Mouse (Mus musculus) c-Kit-positive CD71-positive TER-119-positive erythroid progenitor cells, embryonic 14.5 days (primary cell): Measurements from ENCODE around the gene H2-Oa.

ENCODE experiments used
- DNase-seq: peaks from one replicate; pipeline ENCODE4 v3.0.0-alpha.2; 2013; ENCODE audit warnings: low spot score

Gene H2-Oa

DNA sequence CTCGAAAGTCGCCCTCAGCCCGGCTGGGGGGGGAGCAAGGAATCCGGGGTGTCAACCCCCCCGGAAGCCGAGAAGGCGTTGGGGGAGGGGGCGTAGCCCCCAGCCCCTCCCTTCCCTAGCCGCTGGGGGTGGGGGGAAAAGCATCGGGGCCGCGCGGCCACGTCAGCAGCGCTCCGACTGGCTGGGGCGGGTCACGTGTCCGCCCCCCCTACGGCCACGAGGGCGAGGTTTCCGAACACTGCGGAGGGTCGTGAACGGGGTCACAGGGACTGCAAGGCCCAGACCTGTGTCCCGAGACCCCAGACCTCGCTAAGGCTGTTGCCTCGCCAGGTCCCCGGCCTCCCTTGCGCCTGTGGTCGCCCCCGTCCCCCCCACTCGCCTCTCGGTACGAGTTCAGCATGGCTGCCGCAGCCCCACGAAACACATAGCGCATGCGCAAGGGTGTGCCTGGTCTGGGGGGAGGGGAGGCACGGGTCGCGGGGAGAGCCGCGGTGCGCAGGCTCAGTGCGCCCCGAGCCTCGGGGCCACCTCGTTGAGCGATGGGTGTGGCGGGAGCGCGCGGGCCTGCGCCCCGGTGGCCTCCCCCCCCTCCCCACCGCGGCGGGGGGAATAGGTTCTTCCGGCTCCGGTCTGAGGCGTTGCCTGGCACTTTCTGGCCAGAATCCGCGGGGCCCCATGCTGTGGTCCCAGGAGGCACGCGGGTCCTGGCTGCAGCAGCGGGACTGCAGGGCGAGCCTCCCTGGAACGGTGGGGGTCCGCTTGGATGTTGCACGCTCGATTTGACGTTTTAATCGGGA is 30.2 kb downstream of the H2-Oa start, which contains the start of gene Brd2:
Gene Brd2, minus strand, starts transcription at position 447 of the 797 bp plus-strand sequence.
- DNase-seq: peak; percentile 95

DNA sequence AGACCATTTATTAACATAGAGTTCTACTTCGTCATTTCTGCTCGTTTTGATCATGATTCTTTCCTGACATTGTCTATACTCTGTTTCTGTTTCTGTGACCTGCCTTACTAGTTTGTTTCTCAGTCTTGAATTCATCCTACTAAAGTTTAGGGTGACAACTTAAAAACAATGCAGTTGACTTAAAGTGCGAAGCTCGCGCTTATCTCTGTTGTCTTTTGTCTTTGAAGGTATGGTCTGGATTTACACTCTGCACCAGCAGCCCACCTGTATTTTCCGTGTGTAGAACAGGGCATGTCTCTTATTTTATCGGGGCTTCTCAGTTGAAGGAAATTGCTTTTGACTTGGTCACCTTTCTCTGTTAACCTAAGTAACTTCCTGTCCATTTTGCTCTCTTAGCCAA is 31.0 kb downstream of the H2-Oa start:
- DNase-seq: no peak

DNA sequence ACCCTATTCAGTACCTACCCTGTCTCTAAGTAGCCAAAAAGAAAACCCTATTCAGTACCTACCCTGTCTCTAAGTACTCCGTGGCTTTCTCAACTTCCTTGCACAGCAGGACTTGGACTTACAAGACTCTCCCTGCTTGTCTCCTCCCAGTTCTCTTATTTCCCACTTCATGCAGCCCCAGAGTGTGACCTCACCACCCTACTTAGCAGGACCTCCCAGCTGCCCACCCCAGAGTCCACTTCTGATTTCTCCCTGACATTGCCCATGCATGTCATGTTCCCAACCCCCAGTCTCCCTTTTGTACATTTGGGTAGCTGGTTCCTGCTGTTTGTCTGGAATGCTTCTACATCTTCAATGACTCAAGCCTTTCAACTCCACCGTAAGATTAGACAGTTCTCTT is 31.4 kb downstream of the H2-Oa start:
- no peak for DNase-seq

DNA sequence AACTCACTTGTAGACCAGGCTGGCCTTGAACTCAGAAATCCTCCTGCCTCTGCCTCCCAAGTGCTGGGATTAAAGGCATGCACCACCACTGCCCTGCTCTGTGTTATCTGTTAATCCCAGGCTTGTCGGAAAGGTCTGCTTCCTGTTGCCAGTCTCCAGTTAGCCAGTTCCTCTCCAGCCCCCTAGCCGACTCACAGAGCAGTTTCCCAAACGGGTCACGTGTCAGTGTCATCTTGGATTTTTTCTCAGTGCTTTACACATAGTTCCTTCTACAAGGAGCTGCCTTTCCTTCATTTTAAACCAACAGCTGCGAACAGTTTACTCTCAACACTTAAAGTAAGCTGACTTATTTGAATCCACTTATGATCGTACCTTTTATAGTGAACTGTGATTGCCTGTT is 32.5 kb downstream of the H2-Oa start:
- no peak for DNase-seq

DNA sequence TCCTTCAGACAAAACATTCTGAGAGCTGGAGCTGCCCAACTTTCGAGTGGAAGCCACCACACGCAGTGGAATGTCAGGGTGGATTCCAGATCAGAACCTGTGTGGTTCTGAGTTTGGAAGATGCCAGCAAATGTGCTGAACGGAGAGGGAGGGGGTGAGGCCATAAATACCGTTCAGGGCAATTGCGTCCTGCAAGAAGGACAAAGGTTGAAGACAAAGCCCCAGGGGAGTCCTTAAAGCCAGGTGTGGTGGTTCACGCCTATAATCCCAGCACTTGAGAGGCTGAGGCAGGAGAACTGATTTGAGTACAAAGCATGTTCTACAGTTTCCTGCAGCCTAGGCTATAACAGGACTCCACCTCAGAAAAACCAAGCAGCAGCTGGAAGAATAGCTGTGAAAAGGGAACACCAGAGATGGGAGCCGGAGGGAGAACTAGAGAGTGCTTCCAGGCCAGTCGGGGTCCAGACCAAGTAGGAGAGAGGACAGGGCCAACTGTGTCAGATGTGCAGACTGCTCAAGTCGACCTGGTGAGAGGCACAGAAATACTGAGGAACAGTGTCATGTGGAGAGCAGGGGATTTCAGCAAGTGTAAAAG is 34.8 kb downstream of the H2-Oa start:
- DNase-seq: no peak

DNA sequence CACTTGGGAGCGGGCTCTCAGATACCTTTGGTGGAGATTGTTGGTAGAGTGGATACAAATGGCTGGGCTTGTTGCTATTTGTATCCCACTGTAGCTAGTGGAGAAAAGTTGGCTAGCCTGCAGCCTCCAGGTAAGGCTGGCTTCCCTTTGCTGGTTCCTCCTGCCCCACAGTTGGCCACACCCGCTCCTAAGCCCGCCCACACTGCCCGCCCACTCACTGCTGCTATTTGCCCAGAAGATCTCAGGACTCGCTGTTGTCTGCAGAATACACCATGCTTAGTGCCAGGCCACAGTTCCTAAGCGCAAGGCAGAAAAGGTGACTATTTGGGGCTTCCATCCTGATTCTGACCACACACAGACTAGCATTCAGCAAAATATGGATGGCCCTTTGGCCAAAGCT is 35.3 kb downstream of the H2-Oa start:
- peak; percentile 56 for DNase-seq

DNA sequence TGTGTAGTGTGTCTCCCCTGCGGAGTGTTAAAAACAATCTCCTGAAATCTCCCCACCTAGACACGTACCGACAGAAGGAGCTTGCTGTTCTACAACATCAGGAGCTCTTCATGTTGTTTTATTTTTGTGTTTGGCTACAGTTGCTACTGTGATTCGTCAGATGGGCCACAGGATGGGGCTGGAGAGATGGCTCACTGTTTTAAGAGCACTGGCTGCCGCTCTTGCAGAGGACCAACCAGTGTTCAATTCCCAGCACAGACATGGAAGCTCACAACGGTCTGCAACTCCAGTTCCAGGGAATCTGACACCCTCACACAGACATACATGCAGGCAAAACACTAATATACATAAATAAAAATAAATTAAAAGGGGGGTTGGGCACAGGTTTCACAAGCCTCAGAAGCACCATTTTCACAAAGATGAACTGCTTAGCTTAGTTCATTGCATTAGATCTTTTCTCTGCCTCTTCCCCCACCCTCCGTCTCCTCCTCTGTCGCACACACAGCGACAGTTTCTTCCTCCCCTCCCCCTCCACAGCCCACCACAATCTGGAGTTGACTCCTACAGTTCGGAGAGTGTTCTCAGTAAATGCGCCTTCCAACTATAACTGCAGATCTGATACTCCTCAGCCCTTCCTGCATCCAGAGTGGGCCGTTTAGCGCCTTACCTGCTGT is 36.3 kb downstream of the H2-Oa start:
- no peak for DNase-seq

DNA sequence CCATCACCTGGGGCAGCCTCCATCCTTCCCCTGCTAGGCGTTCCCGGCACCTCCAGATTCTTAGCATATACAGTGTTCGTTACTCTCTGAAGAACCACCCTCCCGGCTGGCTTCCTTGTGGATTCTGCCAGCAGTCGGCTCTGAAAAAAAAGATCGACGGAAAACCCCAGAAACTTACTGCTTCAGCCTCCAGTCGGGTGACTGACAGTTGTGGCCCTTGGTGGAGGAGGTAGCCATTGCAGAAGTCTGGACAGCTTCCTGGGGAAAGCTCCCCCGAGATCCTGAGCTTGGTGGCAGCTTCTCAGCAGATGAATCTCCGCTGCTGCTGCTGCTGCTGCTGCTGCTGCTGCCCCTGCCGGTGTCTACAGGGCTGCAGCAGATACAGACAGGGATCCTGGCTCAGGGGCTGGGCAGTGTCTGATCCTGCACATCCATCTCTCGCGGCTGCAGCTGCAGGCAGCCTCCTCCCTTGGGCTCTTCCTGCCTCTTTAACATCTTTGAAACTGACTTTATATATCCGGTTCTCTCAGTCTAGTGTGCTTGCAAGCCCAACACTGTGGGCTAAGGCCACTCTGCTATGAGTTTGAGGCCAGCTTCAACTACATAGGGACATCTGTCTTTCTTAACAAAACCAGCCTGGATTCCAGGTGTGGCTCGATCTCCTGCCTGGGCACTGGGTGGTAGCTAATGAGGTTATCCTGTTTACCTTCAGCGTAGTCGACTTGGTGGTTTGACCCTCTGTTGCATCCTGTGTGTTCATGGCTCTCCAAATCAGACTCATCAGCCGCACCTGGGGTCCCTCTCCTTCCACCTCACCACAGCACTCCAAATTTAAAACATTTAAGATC is 37.0 kb downstream of the H2-Oa start:
- no peak for DNase-seq

DNA sequence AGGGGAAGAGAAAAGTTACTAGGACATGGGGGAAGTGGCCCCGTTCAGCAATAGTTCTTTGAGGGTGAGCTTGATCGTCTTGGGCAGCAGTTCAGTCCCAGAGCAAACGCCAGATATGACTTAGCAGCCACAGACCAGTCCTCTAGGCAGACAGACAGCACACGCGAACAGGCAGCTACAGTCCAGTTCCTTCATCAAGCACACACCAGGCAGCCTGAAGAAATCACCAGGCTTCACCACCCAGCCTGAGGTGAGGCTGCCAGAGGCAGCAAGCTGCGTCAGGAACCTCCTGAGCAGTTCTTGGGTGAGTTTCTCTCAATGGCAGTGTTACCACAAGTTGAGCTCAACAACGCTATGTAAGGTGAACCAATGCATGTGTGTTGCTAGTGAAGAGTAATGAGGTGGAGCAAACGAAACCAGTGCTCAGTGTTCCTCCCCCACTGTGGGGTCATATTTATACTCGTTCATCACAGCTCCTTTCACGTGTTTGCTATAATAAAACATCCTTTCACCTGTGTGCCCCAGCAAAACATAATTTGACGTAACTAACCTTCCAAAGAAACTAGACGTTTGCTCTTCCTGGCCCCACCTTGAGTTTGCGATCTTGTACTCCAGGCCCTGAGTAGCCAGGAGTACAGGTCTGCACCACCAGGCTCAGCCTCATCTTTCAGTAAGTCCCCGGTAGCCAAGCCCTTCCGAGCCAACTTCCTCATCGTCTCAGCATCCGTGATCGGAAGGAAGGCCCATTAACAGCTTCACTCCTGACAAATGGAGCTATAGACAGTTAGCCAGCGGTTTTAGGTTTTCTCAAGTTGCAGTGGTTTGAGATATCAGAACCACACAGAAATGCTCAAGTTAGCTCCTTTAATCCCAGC is 38.2 kb downstream of the H2-Oa start:
- no peak for DNase-seq

DNA sequence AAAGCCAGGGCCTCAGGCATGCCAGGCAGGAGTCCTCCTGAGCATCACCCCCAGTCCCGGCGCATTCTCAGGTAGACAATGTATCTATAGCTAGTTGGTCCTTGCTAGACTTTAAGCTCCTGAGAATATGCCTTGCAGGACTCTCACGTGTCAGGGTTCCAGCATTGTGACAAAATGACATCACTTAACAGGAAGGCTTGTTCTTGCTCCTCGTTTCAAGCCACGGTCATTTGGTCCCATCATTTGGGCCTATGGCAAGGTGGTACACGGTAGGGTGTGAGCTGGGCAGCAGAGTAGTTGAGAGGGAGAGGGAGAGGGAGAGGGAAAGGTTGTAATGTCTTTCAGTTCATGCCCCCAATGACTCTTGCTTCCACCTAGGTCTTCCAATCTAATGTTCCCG is 39.8 kb downstream of the H2-Oa start:
- no peak for DNase-seq

DNA sequence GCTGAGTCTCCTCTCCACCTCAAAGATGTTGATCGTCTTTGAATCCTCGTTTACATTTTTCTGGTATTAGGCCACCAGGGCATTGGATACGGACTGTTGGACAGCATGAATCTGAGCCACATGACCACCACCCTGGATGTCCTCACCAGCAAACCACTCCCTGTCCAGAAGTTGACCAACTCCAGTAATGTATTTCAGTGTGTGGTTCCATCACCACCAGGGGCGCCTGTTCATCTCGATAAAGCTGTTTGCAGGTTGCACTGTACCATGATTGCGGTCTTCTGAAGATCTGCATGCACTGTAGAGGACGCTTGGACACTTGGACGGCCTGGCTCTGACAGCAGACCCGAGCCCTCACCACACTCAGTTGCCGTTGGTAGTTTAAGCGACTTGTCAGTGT is 41.1 kb downstream of the H2-Oa start:
- no peak for DNase-seq

DNA sequence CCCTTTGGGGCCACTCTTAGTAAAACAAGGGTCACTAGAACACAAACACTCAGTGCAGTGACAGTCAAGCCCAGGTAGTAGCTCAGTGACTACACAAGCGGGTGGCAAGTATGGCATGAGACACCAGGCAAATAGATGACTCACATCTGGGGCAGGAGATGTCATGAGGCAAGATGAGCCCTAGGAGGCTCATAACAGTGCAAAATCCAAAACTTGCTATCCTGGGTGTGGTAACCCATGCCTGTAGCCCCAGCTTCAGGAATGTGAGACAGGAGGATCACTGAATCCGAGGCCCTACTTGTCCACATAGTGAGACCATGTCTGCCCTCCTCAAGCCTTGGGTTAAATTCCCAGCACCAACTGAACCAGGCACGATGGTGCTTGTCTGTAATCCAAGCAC is 42.3 kb downstream of the H2-Oa start:
- no peak for DNase-seq

DNA sequence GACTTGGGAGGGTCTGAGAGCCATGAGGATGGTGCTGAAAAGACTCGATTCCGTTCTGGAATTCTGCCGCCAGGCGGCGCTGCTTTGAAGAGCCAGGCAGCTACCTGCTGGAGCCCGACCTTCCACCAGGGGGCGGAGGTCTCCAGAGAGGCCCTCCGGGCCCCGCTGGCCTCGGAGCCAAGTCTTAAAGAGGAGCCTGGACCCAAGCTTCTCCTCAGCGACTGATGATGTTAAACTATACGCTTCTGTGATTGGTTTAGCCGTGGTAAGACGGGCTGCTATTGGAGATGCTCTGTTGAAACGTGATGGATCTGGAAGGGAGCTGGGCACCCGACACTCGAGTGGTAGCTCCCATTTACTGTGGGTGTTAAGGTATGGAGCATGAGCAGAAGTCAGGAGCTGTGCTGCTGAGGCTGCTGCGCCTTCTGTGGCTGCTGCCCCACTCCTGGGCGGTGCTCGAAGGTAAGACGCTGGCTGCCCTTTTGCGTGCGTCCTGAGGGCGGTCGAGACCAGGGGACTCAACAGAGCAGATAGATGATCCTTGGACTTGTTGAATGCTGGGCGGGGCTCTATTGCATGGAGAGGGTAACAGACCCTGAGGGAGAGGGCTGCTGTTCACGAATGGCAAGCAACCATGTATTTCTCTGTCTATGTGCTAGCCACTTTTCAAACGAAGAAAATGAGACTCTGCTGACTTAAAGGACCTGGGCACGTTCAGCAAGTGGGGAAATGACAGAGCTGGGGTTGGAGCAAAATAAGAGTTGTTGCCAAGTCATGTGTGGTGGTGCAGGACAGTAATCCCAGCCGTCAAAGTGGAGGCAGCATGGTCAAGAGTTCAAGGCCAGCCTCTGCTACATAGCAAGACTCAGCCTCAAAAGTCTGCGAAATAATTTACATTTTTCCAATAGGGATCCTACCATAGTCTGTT is 43.4 kb downstream of the H2-Oa start:
- DNase-seq: peak; percentile 98

DNA sequence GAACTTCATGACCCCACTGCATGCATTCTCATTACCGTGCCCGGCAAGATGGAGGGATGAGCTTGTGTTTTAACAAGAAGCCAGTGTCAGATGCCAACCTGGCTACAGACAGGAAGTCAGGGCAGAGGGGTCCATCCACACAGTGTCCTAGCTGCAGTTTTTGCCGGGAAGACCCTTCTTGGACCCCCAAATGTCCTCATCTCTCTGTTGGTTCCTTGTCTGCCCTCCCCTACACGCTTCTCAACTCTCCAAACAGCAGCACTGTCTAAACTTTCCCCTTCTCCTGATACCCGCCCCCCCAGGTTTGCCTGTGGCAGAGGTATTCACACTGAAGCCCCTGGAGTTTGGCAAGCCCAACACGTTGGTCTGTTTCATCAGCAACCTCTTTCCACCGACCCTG is 45.5 kb downstream of the H2-Oa start:
- DNase-seq: no peak

DNA sequence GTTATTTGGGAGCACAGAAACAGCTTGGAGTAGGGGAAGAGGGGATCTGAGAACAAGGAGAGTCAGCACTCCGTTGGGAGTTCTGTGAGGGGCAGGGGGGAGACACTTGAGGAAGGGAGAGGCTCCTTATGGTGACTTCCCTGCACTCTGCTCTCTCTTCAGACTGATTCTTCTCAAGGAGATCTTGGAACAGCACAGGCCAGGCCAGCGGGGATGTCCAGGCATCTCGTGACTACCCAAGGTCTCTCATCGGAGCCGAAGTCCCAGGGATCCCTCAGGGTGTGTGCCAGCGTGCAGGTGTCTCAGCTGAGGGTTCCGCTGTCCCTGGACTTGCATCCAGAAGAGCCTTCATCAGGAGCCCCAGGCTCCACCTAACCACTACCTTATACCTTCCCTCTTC is 46.5 kb downstream of the H2-Oa start:
- DNase-seq: no peak

DNA sequence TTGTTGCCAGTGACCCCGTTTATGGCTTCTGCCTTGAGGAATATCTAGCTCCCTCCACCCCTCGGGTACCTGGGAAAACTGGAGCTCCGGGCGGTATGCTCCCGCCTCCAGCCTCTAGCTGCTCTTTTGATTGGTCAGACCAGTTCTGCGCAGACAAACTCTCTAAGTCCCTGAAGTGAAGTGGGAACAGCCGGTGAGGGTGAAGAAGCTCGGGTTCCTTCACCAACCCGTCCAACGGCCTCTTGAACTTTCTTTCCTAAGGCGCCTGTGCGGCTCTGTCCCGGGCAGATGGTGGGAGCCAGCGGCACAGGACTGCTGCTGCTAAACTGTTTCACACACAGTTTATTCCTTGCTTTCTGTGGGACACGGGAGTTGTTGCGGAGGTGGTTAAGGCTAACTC is 47.3 kb downstream of the H2-Oa start:
- DNase-seq: no peak

DNA sequence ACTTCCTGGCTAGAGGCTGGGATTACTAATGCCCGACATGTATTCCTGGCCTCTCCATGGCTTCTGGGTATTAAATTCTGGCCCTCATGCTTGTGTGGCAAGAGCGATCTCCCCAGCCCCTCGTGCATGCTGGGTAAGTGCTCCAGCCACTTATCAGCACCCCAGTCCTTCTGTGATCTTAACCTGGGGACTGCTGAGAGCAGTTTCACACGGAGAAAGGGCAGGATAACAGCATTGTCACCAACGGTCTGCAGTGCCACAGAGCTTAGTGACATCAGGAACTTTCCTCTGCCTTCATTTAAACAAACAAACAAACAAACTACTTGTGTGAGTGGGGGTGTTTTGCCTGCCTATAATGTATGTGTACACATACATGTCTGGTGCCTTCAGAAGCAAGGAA is 48.1 kb downstream of the H2-Oa start:
- no peak for DNase-seq

DNA sequence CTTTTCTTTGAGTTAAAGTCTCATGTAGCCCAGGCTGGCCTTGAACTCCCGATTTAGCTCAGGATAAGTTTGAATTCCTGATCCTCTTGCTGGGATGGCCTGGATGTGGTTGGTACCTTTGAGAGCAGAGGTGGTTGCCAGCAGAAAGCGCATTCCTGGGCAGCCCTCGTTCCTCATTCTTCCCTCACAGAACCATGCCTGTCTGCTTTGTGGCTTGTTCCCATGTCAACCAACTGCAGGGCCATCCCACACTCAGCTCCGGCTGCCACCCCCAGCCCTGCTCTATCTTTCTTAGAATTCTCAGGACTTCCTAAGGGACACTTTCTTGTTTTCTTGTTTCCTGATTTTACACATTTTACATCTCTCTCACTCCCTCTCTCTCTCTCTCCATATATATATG is 49.3 kb downstream of the H2-Oa start:
- no peak for DNase-seq

DNA sequence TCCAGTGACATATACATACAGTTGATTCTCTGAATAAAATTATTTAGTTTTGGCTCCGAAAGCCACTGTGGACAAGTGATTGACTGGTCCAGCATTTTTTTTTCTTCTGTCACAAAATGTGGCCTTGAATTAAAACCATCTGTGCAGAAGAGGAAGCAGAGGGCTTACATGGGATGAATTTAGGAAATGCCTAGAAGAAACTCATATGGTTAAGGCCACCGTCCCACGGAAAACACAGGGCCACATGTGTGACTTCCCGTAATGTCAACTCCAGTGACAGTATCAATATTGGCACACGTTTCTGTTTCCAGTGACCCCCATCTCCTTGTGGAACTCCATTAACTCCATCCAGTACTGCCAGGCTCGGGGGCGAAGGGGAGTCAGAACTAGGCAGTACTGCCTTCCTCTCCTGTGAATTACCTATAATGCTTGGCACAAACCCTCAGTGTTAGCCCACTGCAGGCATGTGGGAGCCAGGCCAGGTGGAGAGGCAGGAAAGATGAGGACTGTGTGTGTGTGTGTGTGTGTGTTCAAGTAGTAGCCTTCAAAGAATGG is 50.4 kb downstream of the H2-Oa start:
- no peak for DNase-seq

DNA sequence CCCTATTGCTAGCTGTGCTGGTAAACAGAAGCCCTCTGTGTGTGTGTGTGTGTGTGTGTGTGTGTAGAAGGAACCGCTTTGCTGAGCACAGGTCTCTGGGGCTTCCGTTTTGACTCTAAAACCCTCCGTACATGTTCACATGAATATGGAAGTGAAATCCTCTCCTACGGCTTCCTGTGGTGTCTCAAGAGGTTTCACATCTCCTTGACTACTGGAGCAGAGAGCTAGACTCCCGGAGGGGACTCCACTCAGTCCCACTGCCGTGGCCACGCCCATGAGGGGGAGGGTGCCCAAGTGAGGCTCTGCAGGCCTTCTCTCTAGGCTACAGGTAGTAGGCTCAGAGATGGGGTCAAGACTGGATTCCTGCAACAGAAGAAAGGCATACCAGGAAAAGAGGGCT is 50.9 kb downstream of the H2-Oa start, which contains the start of gene H2-DMb2:
Gene H2-DMb2, plus strand, starts transcription at position 275 of the 400 bp plus-strand sequence.
- DNase-seq: no peak
